Mouse (Mus musculus): Measurements from ENCODE around the gene Gm13275. TPM values are rescaled to one million over a fixed set of nuclear protein-coding genes. Genes with fewer than 3 reads are reported as not detected.
"Not testable (repeated sequence)": the region's sequence is repeated elsewhere in the genome, so short reads cannot be mapped to it uniquely, and the experiment has no call there.

Gene Gm13275
- total and polyA plus RNA-seq, 2 experiments from 2014 or later: not detected

- peak; percentile 66 for TF ChIP-seq CTCF (IDR thresholded peaks at IDR 0.05; ENCODE audit: low read depth)
- not testable (repeated sequence) for H3K9ac ChIP-seq (replicated peaks; ENCODE audit: low read length); H3K36me3 ChIP-seq (ENCODE audit: insufficient read depth, low read length); ATAC-seq; H3K9me3 ChIP-seq (ENCODE audit: low read length); H3K4me1 ChIP-seq (ENCODE audit: insufficient read depth, low read length); H3K27ac ChIP-seq; H3K27me3 ChIP-seq (ENCODE audit: insufficient read depth, low read length)
- H3K4me3 ChIP-seq (ENCODE audit: low read length): peak overlapping the region; percentile 25
- peak; percentile 75 for DNase-seq (ENCODE audit: low spot score)
- 0% methylated on average over 21 of the region's 28 CpGs for WGBS
- peak overlapping the region; percentile 50 for H3K4me2 ChIP-seq (ENCODE audit: low read depth, low read length)
Measured at GRCm38 (mm10) chr4:88760431-88760830, 33.9 kb upstream of the Gm13275 start.

GRCm38 (mm10) chr4:88761776-88762175, 32.5 kb upstream of the Gm13275 start:
- ATAC-seq; H3K9ac ChIP-seq (replicated peaks; ENCODE audit: low read length); H3K9me3 ChIP-seq (ENCODE audit: low read length); H3K27me3 ChIP-seq (ENCODE audit: insufficient read depth, low read length); DNase-seq (ENCODE audit: low spot score); H3K4me2 ChIP-seq (ENCODE audit: low read depth, low read length); H3K27ac ChIP-seq; H3K4me3 ChIP-seq (ENCODE audit: low read length); H3K36me3 ChIP-seq (ENCODE audit: insufficient read depth, low read length); H3K4me1 ChIP-seq (ENCODE audit: insufficient read depth, low read length): not testable (repeated sequence)
- WGBS: 69% methylated on average over 6 of the region's 8 CpGs

- not testable (repeated sequence) for H3K27me3 ChIP-seq (ENCODE audit: insufficient read depth, low read length); ATAC-seq; H3K4me2 ChIP-seq (ENCODE audit: low read depth, low read length); H3K9me3 ChIP-seq (ENCODE audit: low read length); H3K4me3 ChIP-seq (ENCODE audit: low read length); H3K27ac ChIP-seq; DNase-seq (ENCODE audit: low spot score); H3K9ac ChIP-seq (replicated peaks; ENCODE audit: low read length); H3K36me3 ChIP-seq (ENCODE audit: insufficient read depth, low read length); H3K4me1 ChIP-seq (ENCODE audit: insufficient read depth, low read length)
- WGBS: 58% methylated on average over 9 of the region's 9 CpGs
Measured at GRCm38 (mm10) chr4:88762341-88762740, 31.9 kb upstream of the Gm13275 start.

- H3K27me3 ChIP-seq (ENCODE audit: insufficient read depth, low read length); H3K9me3 ChIP-seq (ENCODE audit: low read length); H3K4me1 ChIP-seq (ENCODE audit: insufficient read depth, low read length); H3K9ac ChIP-seq (replicated peaks; ENCODE audit: low read length); H3K27ac ChIP-seq; ATAC-seq; H3K36me3 ChIP-seq (ENCODE audit: insufficient read depth, low read length): not testable (repeated sequence)
- TF ChIP-seq CTCF (IDR thresholded peaks at IDR 0.05; ENCODE audit: low read depth): peak; percentile 68
- peak overlapping the region; percentile 48; the same call in 1 of the 2 replicates for H3K4me2 ChIP-seq (ENCODE audit: low read depth, low read length)
- peak overlapping the region; percentile 25 for H3K4me3 ChIP-seq (ENCODE audit: low read length)
- WGBS: 4% methylated on average over 21 of the region's 42 CpGs
- peak; percentile 70 for DNase-seq (ENCODE audit: low spot score)
Measured at GRCm38 (mm10) chr4:88763384-88764018, 30.8 kb upstream of the Gm13275 start.

GRCm38 (mm10) chr4:88773534-88773933, 20.8 kb upstream of the Gm13275 start, which contains the start of gene Gm13290:
TSS of gene Gm13290 (plus strand) at chr4:88773834.
- ATAC-seq; H3K9me3 ChIP-seq (ENCODE audit: low read length); DNase-seq (ENCODE audit: low spot score); H3K27ac ChIP-seq; H3K4me1 ChIP-seq (ENCODE audit: insufficient read depth, low read length); H3K4me3 ChIP-seq (ENCODE audit: low read length); H3K9ac ChIP-seq (replicated peaks; ENCODE audit: low read length); H3K36me3 ChIP-seq (ENCODE audit: insufficient read depth, low read length); H3K4me2 ChIP-seq (ENCODE audit: low read depth, low read length); H3K27me3 ChIP-seq (ENCODE audit: insufficient read depth, low read length): not testable (repeated sequence)
- WGBS: no CpG with 5 or more reads among the region's 32 CpGs

- not testable (repeated sequence) for H3K4me1 ChIP-seq (ENCODE audit: insufficient read depth, low read length); H3K4me2 ChIP-seq (ENCODE audit: low read depth, low read length); H3K27me3 ChIP-seq (ENCODE audit: insufficient read depth, low read length); H3K9me3 ChIP-seq (ENCODE audit: low read length); H3K36me3 ChIP-seq (ENCODE audit: insufficient read depth, low read length); DNase-seq (ENCODE audit: low spot score); H3K9ac ChIP-seq (replicated peaks; ENCODE audit: low read length); ATAC-seq; H3K4me3 ChIP-seq (ENCODE audit: low read length); H3K27ac ChIP-seq
- no CpG with 5 or more reads among the region's 29 CpGs for WGBS
Measured at GRCm38 (mm10) chr4:88776622-88777021, 17.7 kb upstream of the Gm13275 start, which contains the start of gene Gm13289. TSS of gene Gm13289 (plus strand) at chr4:88776922.

GRCm38 (mm10) chr4:88779550-88779949, 14.7 kb upstream of the Gm13275 start, which contains the start of gene Gm13272:
TSS of gene Gm13272 (plus strand) at chr4:88779850.
- H3K27ac ChIP-seq; H3K4me3 ChIP-seq (ENCODE audit: low read length); H3K4me2 ChIP-seq (ENCODE audit: low read depth, low read length); H3K36me3 ChIP-seq (ENCODE audit: insufficient read depth, low read length); H3K4me1 ChIP-seq (ENCODE audit: insufficient read depth, low read length); H3K27me3 ChIP-seq (ENCODE audit: insufficient read depth, low read length); H3K9me3 ChIP-seq (ENCODE audit: low read length); ATAC-seq; H3K9ac ChIP-seq (replicated peaks; ENCODE audit: low read length); DNase-seq (ENCODE audit: low spot score): not testable (repeated sequence)
- no CpG with 5 or more reads among the region's 29 CpGs for WGBS

- not testable (repeated sequence) for H3K9me3 ChIP-seq (ENCODE audit: low read length); H3K4me1 ChIP-seq (ENCODE audit: insufficient read depth, low read length); H3K4me2 ChIP-seq (ENCODE audit: low read depth, low read length); H3K9ac ChIP-seq (replicated peaks; ENCODE audit: low read length); DNase-seq (ENCODE audit: low spot score); ATAC-seq; H3K27ac ChIP-seq; H3K27me3 ChIP-seq (ENCODE audit: insufficient read depth, low read length); H3K36me3 ChIP-seq (ENCODE audit: insufficient read depth, low read length); H3K4me3 ChIP-seq (ENCODE audit: low read length)
- WGBS: 48% methylated on average over 15 of the region's 18 CpGs
Measured at GRCm38 (mm10) chr4:88780320-88780719, 14.0 kb upstream of the Gm13275 start.

GRCm38 (mm10) chr4:88781831-88782230, 12.5 kb upstream of the Gm13275 start, which contains the start of gene Ifnz:
TSS of gene Ifnz (plus strand) at chr4:88782131.
- not testable (repeated sequence) for H3K4me1 ChIP-seq (ENCODE audit: insufficient read depth, low read length); H3K4me3 ChIP-seq (ENCODE audit: low read length); H3K27me3 ChIP-seq (ENCODE audit: insufficient read depth, low read length); ATAC-seq; H3K27ac ChIP-seq; DNase-seq (ENCODE audit: low spot score); H3K9ac ChIP-seq (replicated peaks; ENCODE audit: low read length); H3K9me3 ChIP-seq (ENCODE audit: low read length); H3K36me3 ChIP-seq (ENCODE audit: insufficient read depth, low read length)
- H3K4me2 ChIP-seq (ENCODE audit: low read depth, low read length): peak within 1 kb of the TSS; percentile 23; the same call in 1 of the 2 replicates
- 14% methylated on average over 4 of the region's 7 CpGs for whole genome bisulfite sequencing

- WGBS: 2% methylated on average over 11 of the region's 31 CpGs
- not testable (repeated sequence) for H3K9ac ChIP-seq (replicated peaks; ENCODE audit: low read length); H3K4me1 ChIP-seq (ENCODE audit: insufficient read depth, low read length); DNase-seq (ENCODE audit: low spot score); H3K27ac ChIP-seq; H3K4me3 ChIP-seq (ENCODE audit: low read length); H3K27me3 ChIP-seq (ENCODE audit: insufficient read depth, low read length); H3K9me3 ChIP-seq (ENCODE audit: low read length); ATAC-seq; H3K36me3 ChIP-seq (ENCODE audit: insufficient read depth, low read length)
- H3K4me2 ChIP-seq (ENCODE audit: low read depth, low read length): peak overlapping the region; percentile 23; the same call in 1 of the 2 replicates
Measured at GRCm38 (mm10) chr4:88782335-88782734, 12.0 kb upstream of the Gm13275 start.
